Mouse (Mus musculus) ovary, postnatal 10 days (tissue): Measurements from ENCODE around the gene Smg7.

Source experiments
- DNase-seq: peaks from one replicate; pipeline ENCODE4 v3.0.0; 2022; ENCODE audit warnings: low spot score

Gene Smg7

DNA sequence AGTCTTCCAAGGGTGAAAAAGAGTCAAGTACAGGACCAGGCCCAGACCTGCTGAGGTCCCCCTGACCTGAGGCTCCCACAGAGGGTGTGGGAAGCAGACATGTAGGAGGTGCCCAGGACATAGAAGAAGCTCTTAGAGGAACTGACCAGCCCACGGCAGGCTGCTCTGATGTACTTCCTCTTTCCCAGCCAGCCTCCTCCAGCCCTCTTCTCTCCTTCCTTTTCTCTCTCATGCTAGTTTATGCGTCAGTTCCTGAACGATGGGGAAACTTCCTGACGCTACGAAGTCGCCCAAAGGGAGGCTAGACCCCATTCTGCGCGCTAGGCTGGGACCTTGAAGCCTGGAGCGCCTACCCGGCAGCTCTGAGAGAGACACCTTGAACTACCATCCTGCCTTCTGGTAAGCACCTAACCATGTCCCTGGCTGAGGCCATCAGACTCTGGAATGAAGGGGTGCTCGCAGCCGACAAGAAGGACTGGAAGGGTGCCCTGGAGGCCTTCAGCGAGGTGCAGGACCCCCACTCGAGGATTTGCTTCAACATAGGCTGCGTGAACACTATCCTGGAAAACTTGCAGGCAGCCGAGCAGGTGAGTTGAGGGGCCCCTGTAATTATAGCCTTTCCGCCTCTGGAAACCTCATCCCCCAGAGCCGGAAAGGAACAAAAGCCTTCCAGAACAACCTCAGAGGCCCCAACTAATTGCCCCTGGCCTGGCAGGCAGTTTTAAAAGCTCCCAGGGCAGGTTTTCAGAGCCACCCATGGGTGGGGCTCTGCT is 94.6 kb downstream of the Smg7 start:
- DNase-seq = no peak

DNA sequence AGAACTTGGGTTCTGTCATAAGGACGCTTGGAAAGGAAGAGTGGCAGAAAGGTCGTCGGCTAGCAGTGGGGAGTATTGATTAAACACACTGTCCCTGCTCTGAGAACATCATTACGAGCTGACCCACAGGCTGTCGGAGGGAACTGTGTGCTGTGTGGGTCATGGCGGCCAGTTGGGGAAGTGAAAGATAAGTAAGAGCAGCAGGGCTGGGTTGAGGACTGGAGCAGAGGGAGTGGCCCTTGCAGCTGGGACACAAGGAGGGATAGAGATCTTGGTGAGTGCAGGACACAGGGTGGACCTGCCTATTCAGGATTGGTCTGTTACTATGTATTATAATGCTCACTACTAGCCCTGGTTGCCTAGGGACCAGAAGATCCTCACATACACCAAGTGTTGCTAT is 97.5 kb downstream of the Smg7 start:
- DNase-seq = no peak

DNA sequence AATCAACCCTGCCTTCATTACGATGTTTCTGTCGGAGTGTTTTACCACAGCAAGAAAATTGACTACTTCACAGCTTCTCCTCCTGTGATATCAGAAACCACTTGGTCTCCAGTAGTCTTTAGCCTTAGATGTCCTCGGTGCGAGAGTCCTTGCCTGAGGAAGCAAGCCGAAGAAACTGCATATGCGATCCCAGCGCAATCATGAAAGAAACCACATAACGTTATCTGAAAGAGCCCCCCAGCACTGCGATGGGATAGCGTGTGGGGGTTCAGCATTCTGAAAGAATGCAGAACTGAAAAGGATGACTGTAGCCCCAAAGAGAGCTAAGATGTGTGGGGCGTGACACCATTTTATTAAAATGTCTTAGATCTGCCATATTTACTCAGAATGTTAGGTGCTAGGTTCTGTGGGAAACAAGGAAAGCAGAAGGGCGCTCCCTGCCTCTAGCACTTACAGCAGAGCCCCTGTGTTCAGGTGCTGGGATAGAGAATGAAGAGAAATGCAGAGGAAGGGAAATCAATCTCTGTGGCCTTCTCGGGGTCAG is 101.7 kb downstream of the Smg7 start:
- DNase-seq = no peak

DNA sequence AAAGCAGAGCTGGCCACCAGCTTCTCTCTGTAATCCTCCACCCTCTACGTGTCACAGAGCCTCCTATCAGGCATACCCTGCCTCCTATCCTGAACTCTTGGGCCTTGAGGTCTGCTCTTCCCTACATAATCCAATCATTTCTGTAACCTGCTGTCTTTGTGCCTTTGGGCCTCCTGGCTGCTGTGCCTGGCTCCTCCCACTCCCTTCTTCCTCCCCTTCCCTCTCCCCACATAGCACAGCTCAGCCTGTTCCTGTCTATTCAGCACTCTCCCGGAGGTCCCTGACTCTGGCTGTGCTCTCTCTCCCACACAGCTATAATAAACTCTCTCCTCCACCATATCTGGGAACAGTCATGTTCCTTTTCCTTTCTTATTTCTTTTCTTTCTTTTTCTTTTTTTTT is 102.5 kb downstream of the Smg7 start, which contains the start of gene Ncf2:
Gene Ncf2 (plus strand): TSS at position 298 of the 400 bp plus-strand sequence.
- DNase-seq = no peak

- DNase-seq = no peak
Observed at GRCm38 (mm10) chr1:152798125-152798524, 104.3 kb downstream of the Smg7 start.

- no peak for DNase-seq
Observed at GRCm38 (mm10) chr1:152796683-152797263, 105.7 kb downstream of the Smg7 start.

DNA sequence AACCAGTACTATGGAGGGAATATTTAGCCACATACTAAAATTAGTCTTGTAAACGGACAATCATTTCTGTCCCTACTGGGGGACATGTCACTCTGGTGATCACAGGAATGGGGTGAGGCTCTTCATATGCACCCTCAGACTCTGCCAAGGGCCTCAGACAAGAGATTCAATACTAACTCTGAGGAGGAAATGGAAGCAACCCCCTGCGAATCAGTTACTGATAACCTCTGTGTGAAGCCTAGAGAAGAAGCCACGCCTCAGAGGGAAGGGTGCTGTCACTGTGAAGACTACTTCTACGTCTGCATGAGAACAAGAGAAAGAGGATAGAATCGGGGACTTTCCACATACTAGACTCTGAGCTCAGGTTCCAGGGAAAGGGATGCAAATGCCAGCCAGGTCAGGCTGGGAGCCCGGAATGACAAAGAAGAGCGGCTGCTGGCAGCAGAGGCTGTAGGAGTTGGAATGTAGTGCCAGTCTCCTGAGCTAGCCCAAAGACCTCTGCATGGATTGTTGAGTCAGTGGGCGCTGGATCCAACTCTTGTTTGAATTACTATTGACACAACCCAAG is 106.7 kb downstream of the Smg7 start:
- DNase-seq = no peak

DNA sequence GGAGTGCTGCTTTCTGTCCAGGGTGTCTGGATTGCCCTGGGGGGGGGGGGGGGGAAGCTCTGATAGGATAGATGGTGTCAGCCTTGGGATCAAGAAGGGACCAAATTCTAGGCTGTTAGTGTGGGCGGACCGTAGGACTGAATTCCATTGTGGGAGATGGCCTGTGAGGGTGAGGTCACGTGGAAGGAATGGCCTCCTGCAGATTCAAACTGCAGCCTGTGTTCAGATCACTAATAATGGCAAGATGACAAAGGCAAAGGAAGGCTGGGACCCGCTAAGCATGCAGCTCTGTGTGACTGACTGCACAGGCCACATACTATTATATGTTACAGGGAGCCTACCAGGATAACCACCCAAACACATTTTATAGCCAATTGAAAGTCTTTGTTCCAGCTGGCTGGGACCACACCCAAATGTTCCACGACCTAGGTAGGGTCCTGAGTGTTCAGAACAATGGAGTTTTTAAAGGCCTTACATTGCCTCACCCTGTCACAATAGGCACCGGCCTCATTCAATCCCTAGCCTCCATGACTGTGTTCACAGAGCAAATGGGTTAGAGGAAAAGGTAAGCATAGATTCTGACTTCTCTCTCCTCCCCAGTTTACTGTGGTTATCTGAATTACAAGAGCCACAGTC is 108.8 kb downstream of the Smg7 start:
- DNase-seq = no peak

DNA sequence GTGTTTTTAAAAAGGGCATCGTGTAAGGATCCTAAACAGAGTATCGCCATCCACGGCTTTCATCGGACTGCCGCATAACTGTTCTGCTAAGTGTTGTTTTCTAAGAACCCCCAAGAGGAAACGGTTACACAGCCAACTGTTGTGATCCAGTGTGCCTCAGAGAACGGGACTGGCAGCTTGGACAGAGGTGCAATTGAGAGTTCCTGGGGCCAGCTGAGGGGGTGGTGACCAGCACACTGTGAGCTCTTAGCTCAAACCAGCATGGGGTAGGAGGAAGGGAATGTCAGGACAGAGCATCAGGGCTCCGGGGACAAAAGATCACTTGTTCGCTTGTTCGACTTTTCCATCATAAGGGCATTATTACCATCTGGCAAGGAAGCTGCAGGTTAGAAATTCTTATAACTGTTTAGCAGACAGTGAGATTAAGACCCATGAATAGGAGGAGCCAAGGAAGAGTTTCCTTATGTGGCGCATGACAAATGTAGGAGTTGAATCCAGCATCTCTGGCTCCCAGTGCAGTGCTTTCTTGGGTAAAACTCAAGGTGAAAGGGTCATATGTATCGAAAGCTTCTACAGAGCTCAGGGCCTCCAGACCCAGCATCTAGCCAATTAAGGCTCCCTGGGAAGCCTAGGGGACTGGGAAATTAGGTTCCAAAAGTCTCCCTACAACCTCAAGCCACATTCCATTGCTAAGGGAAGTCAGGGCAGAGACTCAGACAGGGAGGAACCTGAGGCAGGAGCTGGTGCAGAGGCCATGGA is 109.5 kb downstream of the Smg7 start:
- DNase-seq = no peak

GRCm38 (mm10) chr1:152791269-152791668 is 111.2 kb downstream of the Smg7 start:
- no peak for DNase-seq

- no peak for DNase-seq
Observed at GRCm38 (mm10) chr1:152790821-152791220, 111.6 kb downstream of the Smg7 start.

- no peak for DNase-seq
Observed at GRCm38 (mm10) chr1:152790254-152790653, 112.2 kb downstream of the Smg7 start.

- DNase-seq = no peak
Observed at GRCm38 (mm10) chr1:152788121-152788660, 114.3 kb downstream of the Smg7 start.
